Mouse (Mus musculus) heart, postnatal 0 days (tissue): ENCODE data around the gene Ehd1.

Experiments
- CTCF ChIP-seq: IDR thresholded peaks from 2 replicates; pipeline ENCODE4 v1.5.1; 2016; ENCODE audit warnings: antibody characterized with exemption, control low read depth, low read depth
- EP300 ChIP-seq: IDR thresholded peaks from 2 replicates; pipeline ENCODE4 v1.6.1; 2016; ENCODE audit warnings: antibody characterized with exemption, low read depth

- TF ChIP-seq EP300 (no peak), CTCF (no peak)
Observed at GRCm38 (mm10) chr19:6348717-6349116, 72.2 kb downstream of the Ehd1 start.
